Mouse (Mus musculus) bone marrow macrophage, adult 2 months (primary cell): ENCODE data around the gene Gtf2i.

Experiments
- CTCF ChIP-seq: IDR thresholded peaks from 2 replicates; pipeline ENCODE4 v1.5.1; 2012; ENCODE audit warnings: low read depth, mild to moderate bottlenecking, low read length, moderate library complexity
- POLR2A ChIP-seq: IDR thresholded peaks from 2 replicates; pipeline ENCODE4 v1.6.1; 2012; ENCODE audit warnings: mild to moderate bottlenecking, low read depth, low read length, borderline replicate concordance

- TF ChIP-seq POLR2A (no peak), CTCF (no peak)
Observed at GRCm38 (mm10) chr5:134341721-134342120, 27.2 kb upstream of the Gtf2i start.
